Comparison of ENCODE assay signal across 15 mouse cellular contexts in genomic region chr10:85048008-85048407, GRCm38 (mm10).
"Had no signal": no experiment of that assay in that cellular context is flagged by ENCODE, and none has a peak within 500 bp of the region (broad histone marks: within the 10 kb centered on the region; RNA-seq: fewer than 3 reads in every experiment).

No protein-coding gene starts in this region.

- H3K27ac ChIP-seq: lung, embryonic 15.5 days; macrophage; midbrain, embryonic 13.5 days; midbrain, embryonic 15.5 days; neural tube, embryonic 12.5 days; stomach, embryonic 15.5 days; stomach, postnatal 0 days had no signal

- DNase-seq: lung, adult 18-20 months; lung, postnatal 14 days; lung, postnatal 36 days; right cerebral cortex, postnatal 14 days; thymus, adult 2 months; thymus, postnatal 25 days; thymus, postnatal 4 days had no signal

- H3K9me3 ChIP-seq: lung, embryonic 15.5 days; midbrain, embryonic 13.5 days; midbrain, embryonic 15.5 days; neural tube, embryonic 12.5 days; stomach, embryonic 15.5 days had no signal

- H3K4me3 ChIP-seq: lung, embryonic 15.5 days; megakaryocyte, embryonic 14.5 days; midbrain, embryonic 13.5 days; midbrain, embryonic 15.5 days; neural tube, embryonic 12.5 days; stomach, embryonic 15.5 days had no signal

- H3K36me3 ChIP-seq: lung, embryonic 15.5 days; midbrain, embryonic 13.5 days; midbrain, embryonic 15.5 days; neural tube, embryonic 12.5 days; stomach, embryonic 15.5 days had no signal

- H3K9ac ChIP-seq: lung, embryonic 15.5 days; midbrain, embryonic 13.5 days; midbrain, embryonic 15.5 days; neural tube, embryonic 12.5 days; stomach, embryonic 15.5 days had no signal

- H3K27me3 ChIP-seq: lung, embryonic 15.5 days; midbrain, embryonic 15.5 days; neural tube, embryonic 12.5 days; stomach, embryonic 15.5 days had no signal
